Mouse (Mus musculus): ENCODE measurements at regions not wholly inside any gene's neighbourhood (a gene's known extent, or its start where the extent isn't known, plus 50 kb on each side); places are given as distances from the start of the nearest gene placed in this dataset.

- no peaks in the 10 kb centered on the region for H3K36me3 ChIP-seq (ENCODE audit: control insufficient read depth in 1 of 2, insufficient read depth in 2 of 2, low read length in 2 of 2)
- H3K27ac ChIP-seq (ENCODE audit: control insufficient read depth, low read depth, low read length), result no peak overlapping the region
- no peak overlapping the region for H3K9ac ChIP-seq (ENCODE audit: control insufficient read depth, low read depth, low read length, poor library complexity, severe bottlenecking)
- H3K79me2 ChIP-seq (ENCODE audit: control insufficient read depth, insufficient read depth, low read length, poor library complexity), result no peaks in the 10 kb centered on the region
- H3K4me3 ChIP-seq (ENCODE audit: control insufficient read depth in 1 of 2, insufficient read depth in 1 of 2, low read depth in 2 of 2, low read length in 2 of 2), result no peak overlapping the region
- H3K27me3 ChIP-seq (ENCODE audit: control insufficient read depth in 1 of 2, insufficient read depth in 2 of 2, low read length in 2 of 2), result no peaks in the 10 kb centered on the region
- TF ChIP-seq MYB (IDR thresholded peaks at IDR 0.05; ENCODE audit: low read depth, low read length) (no peak), MEF2A (IDR thresholded peaks at IDR 0.05; ENCODE audit: extremely low read depth, insufficient replicate concordance, low read depth, low read length, poor library complexity, severe bottlenecking) (no peak), GATA1 (IDR thresholded peaks at IDR 0.05; ENCODE audit: low read depth, low read length) (no peak), POLR2AphosphoS2 (IDR thresholded peaks at IDR 0.05; ENCODE audit: low read length) (no peak), UBTF (IDR thresholded peaks at IDR 0.05; ENCODE audit: borderline replicate concordance, insufficient read depth, low read depth, low read length) (no peak), MAFK (IDR thresholded peaks at IDR 0.05; ENCODE audit: borderline replicate concordance, low read depth, low read length) (no peak), EP300 (IDR thresholded peaks at IDR 0.05; ENCODE audit: low read depth in 1 of 2, low read length in 2 of 2) (no peak), ZKSCAN1 (IDR thresholded peaks at IDR 0.05; ENCODE audit: low read depth, low read length) (no peak), GABPA (IDR thresholded peaks at IDR 0.05; ENCODE audit: low read depth, low read length) (no peak)
- no peak for DNase-seq (ENCODE audit: low read depth, low spot score)
- H3K4me1 ChIP-seq (ENCODE audit: control insufficient read depth in 1 of 2, insufficient read depth in 2 of 2, low read length in 2 of 2), result no peaks in the 10 kb centered on the region
- no peaks in the 10 kb centered on the region for H3K9me3 ChIP-seq (replicated peaks; ENCODE audit: insufficient read depth, low read length)
Measured at GRCm38 (mm10) chr8:127885831-127886230, 472.6 kb upstream of the Nrp1 start.

GRCm38 (mm10) chr8:127890729-127891128 is 467.7 kb upstream of the Nrp1 start:
- Histone ChIP-seq H3K4me3 (ENCODE audit: control insufficient read depth in 1 of 2, insufficient read depth in 1 of 2, low read depth in 2 of 2, low read length in 2 of 2) (no peak overlapping the region), H3K9ac (ENCODE audit: control insufficient read depth, low read depth, low read length, poor library complexity, severe bottlenecking) (no peak overlapping the region), H3K36me3 (ENCODE audit: control insufficient read depth in 1 of 2, insufficient read depth in 2 of 2, low read length in 2 of 2) (no peaks in the 10 kb centered on the region), H3K27ac (ENCODE audit: control insufficient read depth, low read depth, low read length) (no peak overlapping the region), H3K27me3 (ENCODE audit: control insufficient read depth in 1 of 2, insufficient read depth in 2 of 2, low read length in 2 of 2) (no peaks in the 10 kb centered on the region), H3K79me2 (ENCODE audit: control insufficient read depth, insufficient read depth, low read length, poor library complexity) (no peaks in the 10 kb centered on the region), H3K4me1 (ENCODE audit: control insufficient read depth in 1 of 2, insufficient read depth in 2 of 2, low read length in 2 of 2) (no peaks in the 10 kb centered on the region), H3K9me3 (replicated peaks; ENCODE audit: insufficient read depth, low read length) (no peaks in the 10 kb centered on the region)
- no peak for TF ChIP-seq TAL1 (IDR thresholded peaks at IDR 0.05; ENCODE audit: low read length)
- TF ChIP-seq CHD1 (IDR thresholded peaks at IDR 0.05; ENCODE audit: low read depth, low read length), result no peak
- TF ChIP-seq ETS1 (IDR thresholded peaks at IDR 0.05; ENCODE audit: low read depth, low read length), result no peak
- TF ChIP-seq CTCF (IDR thresholded peaks at IDR 0.05 in 2 of 3, conservative IDR thresholded peaks at IDR 0.05 in 1 of 3; ENCODE audit: control insufficient read depth in 1 of 3, insufficient read depth in 1 of 3, low read depth in 2 of 3, low read length in 3 of 3, poor library complexity in 1 of 3, severe bottlenecking in 1 of 3), result no peak
- TF ChIP-seq RCOR1 (IDR thresholded peaks at IDR 0.05; ENCODE audit: low read depth, low read length), result no peak
- no peak for TF ChIP-seq USF2 (IDR thresholded peaks at IDR 0.05; ENCODE audit: borderline replicate concordance in 1 of 2, insufficient read depth in 1 of 2, low read depth in 1 of 2, low read length in 2 of 2)
- no peak for TF ChIP-seq MAX (IDR thresholded peaks at IDR 0.05; ENCODE audit: low read length)
- TF ChIP-seq SMC3 (IDR thresholded peaks at IDR 0.05; ENCODE audit: low read depth, low read length), result no peak
- DNase-seq (ENCODE audit: low read depth, low spot score), result no peak
